Mouse (Mus musculus) CH12F3 (cell line): ENCODE results near the gene Kif3c.
"Not testable (repeated sequence)": the region's sequence is repeated elsewhere in the genome, so short reads cannot be mapped to it uniquely, and the experiment has no call there.

ENCODE experiments used
- in situ Hi-C: fragments of 300-500 bp; cut with MboI; formaldehyde crosslinking; loops from 2 replicates; pipeline ENCODE4 v1.14.3; 2020; ENCODE audit warnings: low sequenced_read_pairs

Gene Kif3c

DNA sequence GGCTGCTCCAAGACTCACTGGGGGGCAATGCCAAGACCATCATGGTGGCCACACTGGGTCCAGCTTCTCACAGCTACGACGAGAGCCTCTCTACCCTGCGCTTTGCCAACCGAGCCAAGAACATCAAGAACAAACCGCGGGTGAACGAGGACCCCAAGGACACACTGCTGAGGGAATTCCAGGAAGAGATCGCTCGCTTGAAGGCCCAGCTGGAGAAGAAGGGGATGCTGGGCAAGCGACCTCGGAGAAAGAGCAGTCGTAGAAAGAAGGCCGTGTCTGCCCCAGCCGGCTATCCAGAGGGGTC lies 2.0 kb downstream of the Kif3c start:
- in situ Hi-C loops, result no loop called here

DNA sequence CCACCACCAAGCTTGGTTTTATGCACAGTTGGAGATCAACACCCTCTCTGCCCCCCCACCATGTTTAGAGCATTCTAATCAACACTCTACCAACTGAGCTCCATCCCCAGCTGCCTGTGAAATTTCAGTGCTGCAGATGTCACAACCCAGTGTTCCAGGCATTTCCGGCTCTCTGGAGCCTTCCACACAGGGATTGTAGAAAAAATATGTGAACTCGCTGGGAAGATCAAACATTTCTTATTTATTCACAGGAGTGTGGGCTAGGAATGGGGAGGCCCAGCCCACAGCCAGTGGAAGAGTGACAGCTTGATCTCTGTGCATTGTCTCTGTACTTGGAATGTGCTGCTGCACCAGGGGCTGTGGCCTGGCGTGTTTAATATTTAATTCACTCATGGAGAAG lies 3.8 kb downstream of the Kif3c start:
- in situ Hi-C loops, result no loop called here

DNA sequence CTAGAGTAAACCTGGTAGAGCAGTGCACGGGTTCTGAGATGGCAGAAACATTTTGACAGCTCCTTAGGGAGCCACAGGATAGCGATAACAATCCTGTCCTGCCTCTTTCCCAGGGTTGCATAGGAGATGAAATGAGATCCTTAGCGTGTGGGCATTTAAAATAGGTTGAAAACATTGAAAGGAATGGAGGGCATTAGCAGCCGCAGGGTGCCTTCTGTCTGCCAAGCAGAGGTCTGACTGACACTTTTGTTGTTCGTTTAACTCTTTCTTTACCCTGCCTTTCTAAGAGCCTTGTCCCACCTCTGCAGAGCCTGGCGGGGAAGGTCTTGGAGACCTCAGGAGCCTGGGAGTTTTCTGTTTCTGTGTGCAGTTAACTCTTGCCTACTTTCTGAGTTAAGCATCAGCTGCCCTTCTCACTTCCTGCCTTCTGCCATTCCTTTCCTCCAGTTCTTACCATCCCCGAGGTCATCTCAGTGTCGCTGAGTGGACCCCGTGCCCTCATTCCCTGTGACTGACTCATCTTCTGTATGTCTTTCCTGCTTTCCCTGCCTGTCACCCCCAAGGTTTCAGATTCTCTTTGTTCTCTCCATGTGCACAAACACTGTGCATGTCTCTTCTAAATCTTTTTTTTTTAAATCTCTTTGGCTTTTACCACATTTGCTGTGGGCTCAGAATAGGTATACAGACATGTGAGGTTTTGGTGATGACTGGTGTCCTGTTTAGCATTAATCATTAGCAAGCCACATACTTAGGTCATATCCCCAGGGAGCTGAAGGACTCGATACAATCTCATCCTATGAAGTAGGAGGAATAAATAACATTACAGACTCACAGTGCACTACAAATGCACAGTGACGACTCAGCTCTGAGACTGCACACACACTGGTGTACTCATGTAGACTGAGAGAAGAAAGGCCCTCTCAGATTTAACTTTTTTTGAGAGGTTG lies 6.3 kb downstream of the Kif3c start:
- in situ Hi-C loops, result no loop called here

DNA sequence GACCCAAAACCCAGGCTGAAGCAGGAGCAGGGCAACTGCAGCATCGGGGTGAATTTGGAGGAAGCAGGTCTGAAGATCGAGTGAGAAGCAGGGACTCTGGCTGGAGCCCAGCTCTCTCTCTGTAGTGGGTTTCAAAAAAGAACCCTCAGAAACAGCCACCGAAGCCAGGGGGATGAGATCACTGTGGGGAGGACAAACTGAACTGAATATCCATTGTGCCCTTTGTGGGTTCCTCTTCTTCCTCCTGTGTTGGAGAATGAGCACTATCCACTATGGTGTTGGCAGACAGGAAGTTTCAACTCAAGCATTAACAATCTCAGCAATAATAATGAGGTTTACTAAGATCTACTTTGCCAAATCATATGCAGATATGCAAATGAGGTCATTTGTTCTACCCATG lies 7.1 kb downstream of the Kif3c start:
- in situ Hi-C loops, result no loop called here

DNA sequence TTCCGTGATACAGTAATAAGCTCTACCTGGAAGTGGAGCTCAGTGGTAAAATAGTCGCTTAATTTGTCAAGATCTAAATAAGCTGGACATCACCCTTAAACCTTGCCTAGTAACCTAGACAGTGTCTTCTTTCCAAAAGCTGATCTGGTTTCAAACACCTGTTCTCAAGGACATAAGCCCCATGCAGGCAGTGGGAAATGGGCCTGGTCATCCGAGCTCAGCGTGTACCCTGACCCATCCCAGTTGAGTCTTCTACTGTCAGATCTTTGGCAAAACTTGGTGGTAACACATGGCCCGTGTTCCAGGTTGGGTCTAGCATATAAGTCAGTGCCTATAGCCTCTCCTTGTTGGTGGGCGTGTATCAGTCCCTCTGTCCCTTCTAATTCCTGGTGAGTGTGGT lies 8.6 kb downstream of the Kif3c start:
- in situ Hi-C loops, result no loop called here

DNA sequence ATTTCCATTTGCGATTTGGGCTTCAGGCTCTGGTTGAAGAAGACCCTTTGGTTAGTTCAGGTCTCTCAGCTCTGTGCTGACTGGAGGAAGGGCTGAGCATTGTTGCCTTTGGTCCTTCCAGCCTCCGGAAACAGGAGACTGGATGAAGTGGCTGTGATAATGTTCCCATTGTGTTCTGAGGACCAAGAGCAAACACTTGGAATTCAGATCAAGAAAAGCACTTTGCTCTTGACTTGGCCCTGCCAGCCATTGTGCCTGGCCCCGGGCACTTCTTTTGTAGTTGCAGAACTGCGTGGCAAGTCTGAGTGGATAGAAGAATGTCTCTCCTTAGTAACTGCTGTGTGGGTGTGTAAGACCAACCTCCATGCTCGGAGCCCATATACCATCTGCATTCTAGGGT lies 9.6 kb downstream of the Kif3c start:
- in situ Hi-C loops, result no loop called here

DNA sequence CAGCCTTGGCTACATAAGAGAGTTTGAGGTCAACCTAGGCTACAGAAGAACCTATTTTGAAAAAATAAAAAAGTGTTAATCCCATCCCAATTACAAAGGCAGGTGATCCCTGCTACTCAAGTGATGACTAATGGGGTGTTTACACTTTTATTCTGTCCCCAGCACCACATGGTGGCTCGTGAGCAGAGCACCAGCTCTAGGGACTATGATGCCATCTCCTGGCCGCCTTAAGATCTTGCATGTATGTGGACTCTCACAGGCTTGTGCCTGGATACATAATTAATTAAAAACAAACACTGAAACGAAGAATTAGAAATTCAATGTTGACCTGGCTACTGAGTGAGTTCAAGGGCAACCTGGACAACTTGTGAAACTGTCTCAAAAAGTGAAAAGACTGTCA lies 12.3 kb downstream of the Kif3c start:
- in situ Hi-C loops, result no loop called here

DNA sequence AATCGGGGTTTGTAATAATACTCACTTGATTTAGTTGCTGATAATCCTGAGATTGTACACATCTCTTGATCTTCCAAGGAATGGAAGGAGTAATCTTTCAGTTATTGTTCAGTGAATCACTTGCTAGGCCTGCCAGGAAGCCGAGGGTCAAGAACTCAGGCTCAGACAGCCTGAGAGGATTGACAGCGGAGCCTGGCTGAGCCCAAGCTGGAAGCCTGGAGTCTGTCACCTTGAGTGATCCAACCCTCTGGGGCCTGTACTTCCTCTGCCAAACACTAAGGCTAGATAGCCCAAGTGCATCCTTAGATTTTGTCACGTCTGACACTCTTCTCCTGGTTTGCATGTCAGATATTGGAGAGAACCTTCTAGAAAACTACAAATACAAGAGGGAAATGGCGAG lies 12.8 kb downstream of the Kif3c start:
- in situ Hi-C loops, result no loop called here

DNA sequence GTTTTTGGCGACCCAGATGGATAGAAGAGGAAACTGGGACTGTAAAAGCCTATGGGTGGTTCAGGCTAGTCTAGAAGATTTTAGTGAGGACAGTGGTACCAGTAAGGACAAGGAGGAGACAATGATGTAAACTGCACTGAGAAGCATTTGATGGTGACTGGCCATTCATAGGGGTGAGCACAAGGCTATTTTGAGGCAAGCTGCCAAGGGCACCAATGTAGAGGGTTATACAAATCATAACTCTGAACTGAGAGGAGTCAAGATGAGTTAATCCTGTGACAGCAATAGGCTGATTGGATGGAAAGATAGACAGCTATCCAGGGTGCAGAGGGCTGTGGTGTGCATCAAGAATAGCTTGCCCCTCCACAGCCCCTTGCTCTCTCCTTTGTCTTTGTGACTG lies 19.9 kb downstream of the Kif3c start:
- in situ Hi-C loops, result no loop called here

DNA sequence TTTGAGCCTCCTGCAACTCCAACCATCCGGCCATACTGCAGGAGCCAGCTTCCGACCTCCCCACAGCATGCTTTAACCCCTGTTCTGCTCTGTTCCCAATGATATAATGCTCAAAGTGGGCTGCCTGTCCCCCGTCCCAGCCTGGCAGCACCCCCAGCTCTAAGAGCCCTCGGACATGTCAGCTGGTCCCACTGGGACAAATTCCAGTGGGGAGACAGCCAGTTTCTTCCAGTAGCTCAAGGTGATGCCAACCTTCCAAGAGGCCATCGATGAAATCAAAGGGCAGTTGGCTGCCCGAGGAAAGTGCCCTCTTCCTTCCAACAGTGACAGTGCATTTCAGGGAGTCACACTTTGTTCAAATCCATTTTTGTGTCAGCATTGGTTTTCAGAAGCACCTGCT lies 20.3 kb downstream of the Kif3c start:
- in situ Hi-C loops, result no loop called here

DNA sequence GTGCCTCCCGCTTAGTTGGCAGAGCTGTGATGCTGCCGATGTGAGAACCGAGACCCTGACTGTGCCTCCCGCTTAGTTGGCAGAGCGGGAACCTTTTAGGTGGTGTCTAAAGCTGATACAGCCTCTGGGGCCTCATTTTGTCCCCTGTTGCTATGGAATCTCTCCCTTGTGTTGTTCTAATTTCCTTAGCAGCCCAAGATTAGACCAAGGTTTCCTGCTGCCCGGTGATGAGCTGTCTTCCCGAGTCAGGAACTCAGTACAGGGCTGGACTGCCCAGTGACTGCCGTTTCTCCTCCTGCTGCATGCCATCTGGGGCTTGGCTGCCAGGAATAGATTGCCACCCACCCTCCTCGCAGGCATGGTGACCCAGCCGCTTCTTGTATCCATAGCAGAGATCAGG lies 21.0 kb downstream of the Kif3c start:
- in situ Hi-C loops, result no loop called here

DNA sequence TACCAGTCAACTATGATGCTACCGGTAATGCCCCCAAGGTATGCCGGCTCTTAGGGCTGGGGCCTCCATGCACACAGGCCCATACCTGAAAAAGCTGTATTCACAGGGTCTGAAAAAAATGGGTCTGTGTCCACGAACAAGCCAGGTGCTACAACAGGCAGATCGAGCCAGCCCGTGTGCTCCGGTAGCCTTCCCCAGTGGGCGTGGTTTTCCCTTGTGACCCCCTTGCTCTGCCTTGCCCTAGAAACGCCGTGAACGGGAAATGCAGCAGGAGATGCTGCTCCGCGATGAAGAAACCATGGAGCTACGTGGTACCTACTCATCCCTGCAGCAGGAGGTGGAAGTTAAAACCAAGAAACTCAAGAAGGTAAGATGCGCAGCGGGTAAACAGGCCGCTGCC lies 23.0 kb downstream of the Kif3c start:
- in situ Hi-C loops, result no loop called here

DNA sequence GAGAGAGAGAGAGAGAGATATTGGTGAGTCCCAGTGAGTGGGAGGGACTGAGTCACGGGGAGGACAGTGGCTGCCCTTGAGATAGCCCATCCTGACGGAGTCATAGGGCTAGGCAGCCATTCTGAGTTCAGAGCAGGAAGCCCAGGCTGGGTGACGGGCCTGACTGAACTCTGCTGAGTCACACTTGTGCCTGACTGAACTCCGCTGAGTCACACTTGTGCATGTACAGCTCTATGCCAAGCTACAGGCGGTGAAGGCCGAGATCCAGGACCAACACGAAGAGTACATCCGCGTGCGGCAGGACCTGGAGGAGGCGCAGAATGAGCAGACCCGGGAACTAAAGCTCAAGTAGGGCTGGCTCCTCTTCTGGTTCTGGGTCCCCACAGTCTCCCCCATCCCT lies 24.5 kb downstream of the Kif3c start:
- in situ Hi-C loops, result no loop called here

DNA sequence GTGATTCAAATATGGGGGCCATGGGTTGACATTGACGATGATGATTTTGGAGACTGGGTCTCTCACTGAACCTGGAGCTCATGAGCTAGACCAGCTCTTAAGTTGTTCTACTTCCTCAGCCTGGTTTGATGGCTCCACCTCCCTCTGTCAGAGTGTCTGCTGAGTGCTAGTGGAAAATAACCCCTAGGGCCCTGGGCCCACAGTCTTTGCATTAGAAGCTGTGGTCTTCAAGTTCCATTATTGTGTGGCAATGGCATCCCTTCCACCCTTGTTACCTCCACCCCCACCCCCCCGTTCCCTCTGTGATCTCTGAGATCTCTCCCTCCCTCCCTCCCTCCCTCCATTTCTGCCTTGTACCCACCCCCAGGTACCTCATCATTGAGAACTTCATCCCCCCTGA lies 25.1 kb downstream of the Kif3c start:
- in situ Hi-C loops, result no loop called here

DNA sequence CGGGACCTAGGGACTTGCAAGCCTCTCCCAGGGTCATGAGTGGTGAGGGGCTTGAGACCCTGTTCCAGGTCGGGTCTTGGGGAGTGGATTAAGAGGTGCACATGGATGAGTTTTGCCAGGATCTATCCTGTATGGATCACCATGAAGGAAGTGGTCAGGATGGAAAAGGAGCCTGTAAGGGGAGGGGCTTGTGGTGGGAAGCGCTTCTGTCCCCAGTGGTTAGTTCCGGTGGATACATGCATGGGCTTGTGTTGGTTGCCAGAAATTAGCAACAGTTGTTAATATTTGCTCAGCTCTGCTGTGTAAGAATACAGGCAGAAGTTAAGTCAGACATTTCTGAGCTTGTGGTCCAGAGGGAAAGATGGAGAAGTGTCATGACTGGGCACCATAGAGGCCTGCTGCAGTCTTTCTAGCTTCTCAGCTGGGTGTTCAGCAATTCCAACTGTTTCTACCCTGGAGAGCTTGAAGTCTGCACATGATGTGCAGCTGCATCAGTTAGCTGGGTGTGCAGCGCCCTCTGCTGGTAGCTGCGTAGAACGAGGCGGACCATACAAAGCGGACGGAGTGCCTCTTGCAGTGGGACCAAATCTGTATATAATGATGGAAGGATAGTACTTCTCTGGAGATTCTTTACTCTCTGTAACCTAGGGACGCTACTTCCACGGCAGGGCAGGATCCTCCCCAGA lies 25.8 kb downstream of the Kif3c start:
- in situ Hi-C loops, result no loop called here

DNA sequence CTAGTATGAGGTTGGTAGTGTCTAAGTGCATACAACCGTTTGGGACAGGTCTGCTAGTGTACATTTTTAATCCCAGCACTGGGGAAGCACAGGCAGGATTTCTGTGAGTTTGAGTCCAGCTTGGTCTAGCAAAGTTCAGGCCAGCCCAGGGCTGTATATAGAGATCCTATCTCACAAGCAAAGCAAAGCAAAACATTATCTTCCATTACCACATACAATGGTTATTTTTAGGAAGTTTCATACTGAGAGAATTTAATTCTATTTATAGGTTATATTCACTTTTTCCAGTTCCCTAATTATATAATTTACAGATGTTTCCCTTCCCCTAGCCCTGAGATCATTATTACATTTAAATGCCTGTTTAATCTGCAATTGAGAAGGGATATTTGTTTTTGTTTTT lies 26.3 kb downstream of the Kif3c start:
- in situ Hi-C loops, result no loop called here

DNA sequence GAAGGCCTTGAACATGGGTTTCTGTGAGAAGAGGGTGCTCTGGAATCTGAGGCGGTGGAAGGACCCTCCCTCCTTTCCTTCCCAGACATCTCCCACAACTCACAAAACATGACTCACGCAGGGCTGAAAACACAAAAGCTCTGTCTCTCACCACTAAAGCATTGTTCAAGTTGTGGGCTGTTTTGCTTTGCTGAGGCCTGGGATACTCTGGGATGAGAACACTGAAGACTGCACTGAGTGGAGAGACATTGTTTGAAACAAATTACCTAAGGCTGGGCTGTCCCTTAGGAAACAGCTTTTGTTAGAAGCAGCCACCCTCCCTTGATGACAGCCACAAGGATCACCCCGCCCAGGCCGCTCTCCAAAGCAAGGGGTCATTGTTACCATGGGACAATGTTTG lies 28.2 kb downstream of the Kif3c start:
- in situ Hi-C loops, result no loop called here

DNA sequence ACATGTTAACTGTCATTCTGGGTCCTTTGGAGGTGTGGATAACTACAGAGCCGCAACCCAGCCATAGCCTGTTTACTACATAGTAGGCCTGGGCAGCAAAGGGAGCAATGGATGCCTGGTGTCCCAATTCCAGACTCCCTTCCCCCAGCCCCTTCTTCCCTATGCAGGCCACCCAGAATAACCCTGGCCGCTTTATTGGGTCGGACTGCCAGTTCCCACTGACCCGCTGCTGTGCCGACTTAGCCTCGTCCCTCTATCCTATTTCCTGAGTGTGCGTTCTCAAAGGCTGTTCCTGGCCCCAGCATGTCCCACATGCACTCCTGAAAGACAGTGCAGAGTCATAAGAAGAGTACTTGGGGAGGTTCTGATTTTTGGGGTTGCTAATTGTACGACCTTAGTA lies 32.0 kb downstream of the Kif3c start:
- in situ Hi-C loops, result no loop called here

DNA sequence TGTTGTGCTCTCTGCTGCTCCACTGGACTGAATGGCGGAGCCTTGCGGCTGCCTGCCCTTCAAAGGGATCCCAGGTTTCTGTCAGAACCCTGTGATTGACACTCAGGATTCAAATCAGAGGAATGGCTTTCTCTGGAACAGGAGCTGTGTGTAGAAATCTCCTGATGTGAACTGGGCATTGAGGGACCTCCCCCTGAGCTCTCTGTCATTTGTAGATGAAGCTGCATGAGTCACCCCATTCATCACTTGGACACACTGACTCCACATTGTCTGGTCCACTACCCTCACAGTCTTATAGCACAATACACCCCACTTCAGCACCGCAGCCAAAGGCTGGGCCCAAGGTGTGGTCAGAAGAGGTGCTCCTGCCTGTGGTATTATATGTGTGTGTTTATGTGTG lies 40.7 kb downstream of the Kif3c start:
- in situ Hi-C loops, result not testable (repeated sequence)

DNA sequence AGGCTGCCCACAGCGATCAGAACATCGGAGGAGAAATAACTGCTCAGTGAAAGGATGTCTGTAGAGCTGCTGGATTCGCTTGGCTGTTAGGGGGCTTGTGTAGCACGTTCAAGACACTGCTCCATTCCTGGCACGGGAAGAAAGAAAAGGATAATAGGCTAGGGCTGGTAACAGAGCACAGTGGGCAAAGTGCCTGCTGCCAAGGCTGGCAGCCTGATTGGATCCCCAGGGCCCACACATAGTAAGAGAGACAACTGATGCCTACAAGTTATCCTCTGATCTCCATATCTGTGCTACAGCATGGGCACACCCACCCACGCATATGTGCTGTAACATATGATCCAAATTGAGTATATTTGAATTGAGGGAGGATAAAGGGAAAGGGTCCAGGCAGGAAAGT lies 41.7 kb downstream of the Kif3c start:
- in situ Hi-C loops, result no loop called here

DNA sequence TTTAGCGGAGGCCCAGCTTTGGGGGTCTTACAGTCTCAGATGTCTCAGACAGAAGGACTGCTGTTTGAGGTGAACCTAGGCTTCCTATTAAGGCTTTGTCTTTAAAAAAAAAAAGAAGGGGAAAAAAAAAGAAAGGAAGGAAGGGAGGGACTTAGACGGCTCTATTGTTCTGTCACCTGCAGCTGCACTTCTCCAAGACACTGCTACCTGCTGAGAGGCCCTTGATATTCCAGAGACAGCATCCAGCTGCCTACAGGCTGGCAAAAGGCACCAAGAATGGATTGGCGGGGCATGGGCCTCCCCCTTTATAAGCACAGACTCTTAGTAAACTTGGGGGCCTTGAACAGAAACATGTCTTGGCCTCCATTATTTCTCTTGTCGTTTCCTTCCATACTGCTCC lies 50.0 kb downstream of the Kif3c start:
- in situ Hi-C loops, result no loop called here

DNA sequence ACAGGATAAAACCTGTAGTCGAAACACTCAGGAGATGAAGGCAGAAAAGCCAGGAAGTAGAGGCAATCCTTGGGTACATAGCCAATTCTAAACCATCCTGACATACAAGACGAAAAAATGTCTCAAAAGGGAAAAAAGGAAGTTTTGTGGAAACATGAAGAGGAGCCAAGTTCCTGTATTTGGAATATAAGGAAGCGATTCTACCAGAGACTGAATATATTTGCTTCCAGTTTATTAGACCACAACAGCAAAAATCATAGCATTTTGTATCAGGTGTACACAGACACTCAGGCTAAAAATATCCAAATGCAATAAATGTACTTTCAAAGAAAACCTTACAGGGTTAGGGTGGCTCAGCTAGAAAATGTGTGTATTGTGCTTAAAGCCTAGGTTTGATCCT lies 53.8 kb downstream of the Kif3c start:
- in situ Hi-C loops, result no loop called here

DNA sequence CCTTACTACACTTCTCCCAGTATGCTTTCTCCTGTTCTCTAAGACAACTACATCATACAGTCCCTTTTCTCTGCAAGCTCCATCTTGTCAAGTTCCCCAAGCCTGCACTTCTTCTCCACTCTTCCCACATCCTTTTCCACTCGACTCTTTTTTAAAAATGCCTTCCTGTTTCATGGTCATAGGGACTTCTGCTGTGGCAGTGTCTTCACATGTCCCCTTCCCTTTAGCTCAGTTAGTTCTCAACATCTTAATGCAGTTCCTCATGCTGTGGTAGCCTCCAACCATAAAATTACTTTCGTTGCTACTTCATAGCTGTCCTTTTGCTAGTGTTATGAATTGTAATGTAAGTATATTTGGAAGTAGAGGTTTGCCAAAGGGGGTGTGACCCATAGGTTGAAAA lies 55.6 kb downstream of the Kif3c start:
- in situ Hi-C loops, result no loop called here
